Mouse (Mus musculus) forebrain, embryonic 10.5 days (tissue): ENCODE measurements at regions not wholly inside any gene's neighbourhood (a gene's known extent, or its start where the extent isn't known, plus 50 kb on each side); places are given as distances from the start of the nearest gene placed in this dataset.
A peak's percentile ranks its signal among the peaks of the same experiment; 100 is the strongest.

Experiments
- DNase-seq: peaks from one replicate; pipeline ENCODE4 v3.0.0-alpha.2; 2017; ENCODE audit warnings: low spot score; ENCODE audit errors: extremely low spot score
- H3K27ac ChIP-seq: fragments of 300-500 bp; sonication (generic); 2 replicates; pipeline ENCODE4 v1.5.1; 2016; ENCODE audit warnings: mild to moderate bottlenecking
- H3K27me3 ChIP-seq: fragments of 300-500 bp; sonication (generic); 2 replicates; pipeline ENCODE4 v1.6.1; 2016; ENCODE audit warnings: mild to moderate bottlenecking; ENCODE audit not compliant: poor library complexity, severe bottlenecking
- H3K36me3 ChIP-seq: fragments of 300-500 bp; sonication (generic); replicated peaks from 2 replicates; pipeline ENCODE4 v1.6.1; 2016; ENCODE audit warnings: mild to moderate bottlenecking, moderate library complexity
- H3K4me1 ChIP-seq: fragments of 300-500 bp; sonication (generic); 2 replicates; pipeline ENCODE4 v1.6.1; 2016
- H3K4me3 ChIP-seq: fragments of 300-500 bp; sonication (generic); 2 replicates; pipeline ENCODE4 v1.5.1; 2016; ENCODE audit warnings: mild to moderate bottlenecking, moderate library complexity
- H3K9me3 ChIP-seq: fragments of 300-500 bp; sonication (generic); 2 replicates; pipeline ENCODE4 v1.6.1; 2016; ENCODE audit warnings: mild to moderate bottlenecking, moderate library complexity
- WGBS: fragments of 180-500 bp; shearing (Covaris S2); methylation state at CpG from one replicate; pipeline ENCODE4 v1.1.7; 2016; 5-methylcytosine and 5-hydroxymethylcytosine counted together

DNA sequence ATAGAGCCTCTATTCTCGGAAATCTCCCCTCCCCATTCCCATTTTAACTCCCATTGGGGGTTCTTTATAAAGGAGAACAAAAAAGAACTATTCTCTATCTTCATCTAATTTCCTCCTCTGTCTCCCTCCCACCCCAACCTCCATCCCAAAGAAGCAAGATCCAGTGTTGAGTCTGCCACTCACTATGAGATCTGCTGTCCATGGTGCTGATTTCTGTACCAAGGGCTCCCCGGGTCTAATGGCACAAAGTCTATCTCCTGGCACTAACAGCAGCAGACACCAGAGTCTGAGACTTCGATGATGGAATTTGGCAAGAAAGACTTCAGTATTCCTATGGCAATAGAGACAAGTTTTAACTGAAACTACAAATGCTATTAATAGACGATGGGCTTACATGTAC, 68.7 kb upstream of the E2f7 start:
- Histone ChIP-seq H3K4me1 (no peaks in the 10 kb centered on the region), H3K27me3 (no peaks in the 10 kb centered on the region), H3K27ac (no peak overlapping the region), H3K9me3 (no peaks in the 10 kb centered on the region), H3K36me3 (no peaks in the 10 kb centered on the region), H3K4me3 (no peak overlapping the region)
- peak; percentile 30 for DNase-seq
- WGBS, result 65% methylated on average over 4 of the region's 4 CpGs
